Mouse (Mus musculus) C2C12 (cell line): Measurements from ENCODE around the gene Mark4.

Experiments
- CEBPB ChIP-seq: IDR thresholded peaks from one replicate; pipeline ENCODE4 v1.6.1; 2011; ENCODE audit warnings: low read depth, mild to moderate bottlenecking, control low read depth, moderate library complexity
- CTCF ChIP-seq: IDR thresholded peaks from one replicate; pipeline ENCODE4 v1.5.1; 2011; ENCODE audit not compliant: control insufficient read depth, insufficient read depth, insufficient read length
- FOSL1 ChIP-seq: IDR thresholded peaks from one replicate; pipeline ENCODE4 v1.8.0; 2011; ENCODE audit warnings: mild to moderate bottlenecking, low read length; ENCODE audit not compliant: poor library complexity, insufficient read depth, severe bottlenecking
- MAX ChIP-seq: IDR thresholded peaks from one replicate; pipeline ENCODE4 v1.6.1; 2011; ENCODE audit warnings: mild to moderate bottlenecking, control low read depth
- MYOD1 ChIP-seq: IDR thresholded peaks from one replicate; pipeline ENCODE4 v1.6.1; 2011; ENCODE audit warnings: low read depth; ENCODE audit not compliant: control insufficient read depth, insufficient read length
- MYOG ChIP-seq: IDR thresholded peaks from one replicate; pipeline ENCODE4 v1.6.1; 2011; ENCODE audit not compliant: control insufficient read depth, insufficient read length; ENCODE audit errors: extremely low read depth
- USF1 ChIP-seq: IDR thresholded peaks from one replicate; pipeline ENCODE4 v1.6.1; 2011; ENCODE audit warnings: low read depth, mild to moderate bottlenecking, control low read depth, moderate library complexity

DNA sequence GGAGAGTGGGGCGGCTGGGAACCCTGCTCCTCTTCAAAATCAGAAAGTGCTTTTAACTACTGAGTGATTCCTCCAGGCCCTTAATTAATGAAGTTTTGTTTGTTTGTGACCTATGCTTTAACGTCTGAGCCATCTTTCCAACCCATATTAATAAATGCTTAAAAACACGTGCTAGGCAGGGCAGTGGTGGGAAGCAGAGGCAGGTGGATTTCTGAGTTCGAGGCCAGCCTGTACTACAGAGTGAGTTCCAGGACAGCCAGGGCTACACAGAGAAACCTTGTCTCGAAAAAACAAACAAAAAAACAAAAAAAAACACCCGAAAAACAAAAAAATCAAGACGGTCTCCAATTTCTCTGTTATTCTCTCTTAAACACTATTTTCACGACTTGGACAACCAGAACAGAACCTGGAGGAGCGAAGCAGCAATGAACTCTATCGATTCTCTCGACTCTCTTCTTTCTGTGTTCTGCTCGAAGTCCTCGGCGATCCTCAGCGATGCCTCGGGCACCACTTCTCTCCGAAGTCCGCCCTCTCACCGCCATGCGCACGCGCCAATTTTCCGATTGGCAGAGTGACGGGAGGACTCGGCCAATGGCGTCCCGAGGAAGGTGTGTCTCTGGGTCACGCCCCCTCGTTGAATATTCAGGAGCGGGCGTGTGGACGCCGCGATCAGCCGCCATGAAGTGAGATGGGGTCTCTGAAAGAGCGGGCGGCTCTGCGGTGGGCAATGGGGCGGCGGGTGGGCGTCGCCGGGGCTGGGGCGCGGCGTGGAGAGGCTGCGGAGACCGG lies 77.0 kb downstream of the Mark4 start, which contains the start of gene Ercc2:
- TF ChIP-seq CTCF: no peak
- peak; percentile 23 for TF ChIP-seq MAX
- TF ChIP-seq MYOD1: no peak
- TF ChIP-seq CEBPB: no peak
- peak; percentile 24 for TF ChIP-seq USF1
- no peak for TF ChIP-seq MYOG
- no peak for TF ChIP-seq FOSL1
